Mouse (Mus musculus): Measurements from ENCODE around the gene Spsb4. TPM values are rescaled to one million over a fixed set of nuclear protein-coding genes. Genes with fewer than 3 reads are reported as not detected.
"Not testable (repeated sequence)": the region's sequence is repeated elsewhere in the genome, so short reads cannot be mapped to it uniquely, and the experiment has no call there.

Spsb4 gene
- total RNA-seq, 2 experiments from 2014 or later: 5.6 to 10.5 TPM

DNA sequence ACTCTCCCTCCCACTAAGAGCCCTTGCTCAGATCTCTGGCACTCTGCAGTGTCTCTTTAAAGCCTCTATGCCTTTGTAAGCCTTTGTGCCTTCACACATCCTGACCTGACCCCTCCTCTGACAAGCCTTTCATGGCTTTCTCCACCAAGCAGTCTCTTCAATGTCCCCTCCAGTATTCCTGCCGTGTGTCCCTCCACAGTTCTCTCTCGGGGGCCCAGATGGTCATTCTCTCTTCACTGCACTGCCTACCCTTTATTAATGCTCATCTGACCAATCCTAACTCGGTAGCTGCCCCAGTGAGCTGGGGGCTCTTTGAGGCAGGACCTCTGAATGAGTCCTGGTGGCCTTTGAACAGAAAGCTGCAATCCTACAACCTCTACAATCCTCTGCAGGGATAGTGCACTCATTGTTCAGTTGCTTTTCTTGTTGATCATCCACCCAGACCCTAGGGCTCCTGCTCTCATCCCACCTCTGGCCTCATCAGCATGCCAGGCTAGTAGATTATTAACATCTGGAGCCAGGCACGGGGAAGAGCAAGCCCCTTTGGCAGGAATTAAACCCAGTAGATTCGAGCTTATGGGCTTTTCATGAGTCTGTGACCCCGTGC is 60.5 kb downstream of the Spsb4 start:
- intact Hi-C loops (cut with DNase I): no loop called here
- DNase-seq (ENCODE audit: low spot score): no peak

DNA sequence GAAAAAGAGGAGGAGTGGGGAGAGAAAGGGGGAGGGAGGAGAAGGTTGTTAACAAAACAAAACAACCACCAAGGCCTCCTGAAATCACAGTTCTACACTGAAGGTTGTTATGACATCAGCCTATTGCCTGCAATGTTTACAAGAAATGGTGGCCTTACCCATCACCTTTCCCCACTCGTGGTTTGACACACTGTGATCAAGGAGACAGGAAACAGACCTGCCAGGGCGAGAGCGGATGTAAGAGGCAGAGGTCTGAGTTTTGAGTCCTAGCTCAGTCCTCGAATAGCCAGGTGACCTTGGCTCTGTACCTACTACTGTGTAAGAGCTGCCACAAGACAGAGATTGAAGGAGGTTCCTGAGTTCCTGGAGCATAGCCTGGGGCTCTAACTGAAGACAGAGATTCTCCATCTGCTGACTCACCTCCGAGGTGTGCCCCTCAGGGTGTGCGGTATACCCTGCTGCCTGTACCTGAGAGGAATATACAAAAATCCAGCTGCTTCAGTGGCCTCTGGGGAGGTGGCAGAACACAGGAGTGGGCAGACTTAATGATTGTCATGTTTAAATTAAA is 61.3 kb downstream of the Spsb4 start:
- intact Hi-C loops (cut with DNase I): no loop called here
- DNase-seq (ENCODE audit: low spot score): no peak

DNA sequence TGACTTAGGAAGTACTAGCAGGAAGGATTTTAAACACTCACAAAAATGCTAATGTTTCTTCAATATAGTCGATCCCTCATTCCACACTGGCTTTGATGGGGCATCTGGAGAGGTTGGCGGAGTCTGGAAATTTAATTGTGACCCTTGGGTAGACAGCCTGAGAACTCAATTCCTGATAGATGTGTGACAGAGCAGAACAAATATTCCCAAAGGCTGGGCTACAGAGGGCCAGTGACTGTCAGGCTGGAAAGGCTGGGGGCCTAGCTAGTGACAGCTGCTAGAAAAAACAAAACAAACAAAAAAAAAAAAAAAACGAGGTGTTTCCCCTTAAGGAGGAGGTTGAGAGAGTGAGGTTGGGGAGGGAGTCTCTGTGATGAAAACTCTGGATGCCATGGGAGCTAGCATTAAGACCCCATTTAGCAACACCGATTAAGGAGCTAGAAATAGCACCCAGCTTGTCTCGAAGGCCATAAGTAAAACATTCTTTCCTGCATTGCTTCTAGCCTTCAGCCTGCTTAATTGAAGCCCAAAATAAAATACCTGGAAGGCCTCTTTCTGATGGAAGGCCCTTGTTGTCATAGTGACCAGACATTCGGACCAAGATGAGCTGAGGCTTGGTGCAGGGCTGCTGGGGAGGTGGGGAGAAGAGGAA is 61.9 kb downstream of the Spsb4 start:
- DNase-seq (ENCODE audit: low spot score): no peak

DNA sequence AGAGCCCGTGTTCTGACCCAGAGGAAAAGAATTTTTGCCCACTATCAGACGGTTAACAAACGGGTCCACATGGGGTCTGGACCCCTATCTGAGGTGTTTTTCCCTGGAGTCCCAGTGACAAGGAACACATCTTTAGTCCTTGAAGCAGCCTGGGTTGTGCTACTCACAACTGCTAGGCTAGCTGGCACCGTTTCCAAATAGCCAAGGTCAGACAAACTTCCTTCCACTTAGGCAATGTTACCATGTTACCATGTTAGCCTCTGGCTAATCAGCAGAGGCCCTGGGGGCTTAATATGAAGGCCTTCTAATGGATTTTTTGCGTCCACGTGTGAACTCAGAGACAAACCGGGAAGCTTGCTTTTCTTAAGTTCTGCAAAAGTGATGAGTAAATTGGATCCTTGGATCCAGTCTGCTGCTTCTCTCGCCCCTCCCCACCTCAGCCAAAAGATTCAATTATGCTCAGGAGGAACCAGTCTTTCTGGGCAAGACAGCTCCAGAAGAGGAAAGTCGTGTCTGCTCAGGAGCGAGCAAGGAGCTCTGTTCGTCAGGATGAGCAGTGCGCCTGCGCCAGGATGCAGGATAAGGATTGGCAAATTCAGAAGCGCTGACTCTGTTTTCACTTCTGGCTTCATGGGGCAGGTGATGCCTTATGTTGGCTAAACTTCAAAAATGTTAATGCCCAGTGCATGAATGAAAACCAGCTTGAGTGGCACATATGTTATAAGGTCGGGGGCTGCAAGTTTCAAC is 64.4 kb downstream of the Spsb4 start:
- DNase-seq (ENCODE audit: low spot score): no peak

More for the DNA sequence above, 61.9 kb downstream of the Spsb4 start:
- intact Hi-C loops (cut with DNase I): no loop called here

DNA sequence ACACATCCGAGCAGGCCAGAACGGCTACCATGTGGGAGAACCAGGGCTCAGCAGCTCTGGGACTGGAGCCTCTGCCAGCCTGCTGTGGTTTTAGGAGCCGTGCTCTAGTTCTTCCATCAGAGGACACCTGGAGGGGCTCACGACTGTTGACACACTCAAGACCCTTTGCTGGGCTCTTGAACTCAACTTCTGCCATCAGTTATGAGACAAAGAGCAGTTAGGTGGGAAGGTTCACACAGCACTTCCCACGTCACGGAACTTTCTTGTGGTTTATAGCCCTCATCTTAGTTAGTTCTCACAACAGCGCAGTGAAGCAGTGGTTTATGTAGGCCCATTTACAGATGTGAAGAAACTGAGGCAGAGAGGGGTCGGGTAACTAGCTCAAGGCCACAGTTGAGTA is 65.2 kb downstream of the Spsb4 start:
- intact Hi-C loops (cut with DNase I): no loop called here
- no peak for DNase-seq (ENCODE audit: low spot score)

More for the DNA sequence above, 64.4 kb downstream of the Spsb4 start:
- intact Hi-C loops (cut with DNase I): no loop called here

DNA sequence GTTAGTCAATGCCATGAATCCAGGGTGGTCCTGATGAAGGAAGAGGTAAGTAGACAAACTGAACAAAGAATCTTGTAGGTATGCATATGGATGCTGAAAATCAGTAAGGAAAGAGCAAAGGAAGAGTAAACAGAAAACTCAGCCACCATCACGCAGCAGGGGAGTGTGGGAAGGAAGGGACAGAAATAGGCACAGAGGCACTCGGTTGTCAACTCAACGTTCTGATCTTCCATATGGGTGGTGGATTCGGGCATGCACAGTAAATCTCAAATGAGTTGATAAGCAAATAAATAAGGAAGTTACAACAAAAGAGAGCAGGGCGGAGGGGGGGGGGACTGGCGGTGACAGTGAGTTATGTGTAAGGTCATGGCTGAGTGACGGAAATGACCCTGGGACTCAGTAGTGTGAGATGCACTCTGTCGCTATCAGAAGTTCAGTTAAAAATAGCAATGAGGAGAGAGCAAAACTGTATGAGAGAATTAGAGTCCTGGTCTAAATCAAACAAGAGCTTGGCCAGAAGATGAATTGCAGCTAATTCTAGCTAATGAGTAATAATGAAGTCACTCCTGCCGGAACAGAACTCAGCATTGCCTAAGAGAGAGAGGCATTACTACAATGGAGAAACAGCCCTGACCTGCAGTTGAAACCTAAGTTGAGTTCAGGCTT is 66.2 kb downstream of the Spsb4 start:
- intact Hi-C loops (cut with DNase I): no loop called here

DNA sequence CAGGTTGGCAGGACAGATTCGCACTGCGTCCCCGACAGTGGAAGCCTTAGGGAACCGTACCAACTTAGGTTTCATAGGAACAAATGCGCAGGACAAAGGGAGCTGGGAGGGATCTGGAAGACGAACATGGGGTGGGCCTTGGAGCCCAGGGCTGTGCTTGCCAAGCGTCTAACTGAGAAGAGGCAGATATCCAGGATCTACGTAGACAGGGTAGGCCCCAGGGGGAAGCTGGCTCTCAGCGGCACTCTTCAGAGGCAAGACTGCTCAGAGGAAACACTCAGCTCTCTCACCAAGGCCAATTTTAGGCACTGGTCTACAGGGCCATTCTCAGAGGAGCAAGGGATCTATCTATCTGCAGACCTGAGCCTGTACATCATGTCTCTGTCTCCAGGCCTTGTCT is 69.1 kb downstream of the Spsb4 start:
- intact Hi-C loops (cut with DNase I): no loop called here
- no peak for DNase-seq (ENCODE audit: low spot score)

More for the DNA sequence above, 66.2 kb downstream of the Spsb4 start:
- no peak for DNase-seq (ENCODE audit: low spot score)

DNA sequence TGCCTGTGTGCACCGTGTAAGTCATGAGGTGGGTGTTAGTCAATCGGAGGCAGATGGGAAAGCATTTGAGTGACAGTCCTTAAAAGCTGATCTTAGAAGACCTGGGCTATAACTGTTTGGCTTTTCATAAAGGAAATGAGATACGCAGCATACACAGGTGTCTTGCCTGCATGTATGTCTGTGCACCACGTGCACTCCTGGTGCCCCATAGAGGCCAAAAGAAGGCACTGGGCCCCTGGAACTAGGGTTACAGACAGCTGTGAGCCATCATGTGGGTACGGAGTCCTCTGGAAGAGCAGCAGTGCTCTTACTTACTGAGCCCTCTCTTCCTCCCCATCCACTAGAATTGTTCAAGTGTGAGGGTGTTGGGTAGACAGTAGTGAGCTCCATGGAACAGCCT is 70.1 kb downstream of the Spsb4 start:
- intact Hi-C loops (cut with DNase I): no loop called here
- DNase-seq (ENCODE audit: low spot score): no peak

DNA sequence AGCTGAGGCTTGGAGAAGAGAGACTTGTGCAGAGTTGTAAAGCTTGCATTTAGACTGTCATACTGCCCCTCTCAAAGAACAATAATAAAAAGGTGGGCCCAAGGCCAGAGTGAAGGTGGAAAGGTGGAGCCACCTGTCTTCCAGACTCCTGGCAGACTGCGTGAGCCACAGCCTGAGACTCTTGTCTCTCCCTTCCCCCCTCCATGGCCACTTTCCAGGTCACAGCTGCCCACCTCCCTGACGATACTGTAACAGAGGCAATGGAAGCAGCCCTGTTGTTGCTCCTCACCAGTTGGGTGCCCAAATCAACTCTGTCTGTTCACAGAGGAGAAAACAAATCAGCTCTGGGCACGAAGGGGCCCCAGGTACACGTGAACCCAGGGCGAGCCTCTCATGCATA is 71.5 kb downstream of the Spsb4 start:
- DNase-seq (ENCODE audit: low spot score): no peak
- intact Hi-C loops (cut with DNase I): no loop called here

DNA sequence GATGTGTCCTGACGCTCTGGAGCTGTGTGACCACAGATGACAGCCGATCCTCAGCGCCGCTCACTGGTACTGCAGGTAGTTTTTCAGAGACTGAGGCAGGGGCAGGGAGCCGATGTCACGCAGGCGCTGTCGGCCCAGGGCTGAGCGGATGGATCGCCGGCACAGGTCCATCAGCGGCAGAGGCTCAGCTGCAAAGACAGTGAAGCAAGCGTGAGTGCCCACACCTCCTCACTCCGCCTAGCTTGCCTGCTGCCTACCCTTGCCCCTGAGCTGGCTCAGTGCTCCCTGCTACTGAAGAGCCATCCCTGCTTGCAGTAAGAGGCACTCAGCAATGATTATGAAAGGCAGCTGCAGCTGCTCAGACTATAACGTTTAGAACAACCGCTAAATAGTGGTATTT is 74.1 kb downstream of the Spsb4 start:
- intact Hi-C loops (cut with DNase I): no loop called here
- no peak for DNase-seq (ENCODE audit: low spot score)

DNA sequence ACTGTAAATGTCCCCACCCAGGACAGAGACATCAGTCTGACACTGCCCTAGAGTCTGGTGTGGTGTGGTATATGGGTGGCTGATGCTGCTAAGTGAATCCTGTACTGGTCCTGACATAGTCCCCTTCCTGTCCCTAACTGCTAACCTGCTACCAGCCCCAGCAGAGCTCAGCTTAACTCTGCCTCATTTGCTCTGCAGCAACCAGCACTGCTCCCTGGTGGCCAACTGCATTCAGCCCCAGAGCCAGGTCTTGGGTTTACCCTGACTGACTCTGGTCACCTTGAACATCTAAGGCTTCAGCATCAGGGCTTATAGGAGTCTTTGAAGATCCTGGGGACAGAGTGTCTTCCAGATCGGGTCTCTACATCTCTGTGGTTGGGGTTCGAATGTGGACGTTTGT is 75.7 kb downstream of the Spsb4 start:
- intact Hi-C loops (cut with DNase I): no loop called here

DNA sequence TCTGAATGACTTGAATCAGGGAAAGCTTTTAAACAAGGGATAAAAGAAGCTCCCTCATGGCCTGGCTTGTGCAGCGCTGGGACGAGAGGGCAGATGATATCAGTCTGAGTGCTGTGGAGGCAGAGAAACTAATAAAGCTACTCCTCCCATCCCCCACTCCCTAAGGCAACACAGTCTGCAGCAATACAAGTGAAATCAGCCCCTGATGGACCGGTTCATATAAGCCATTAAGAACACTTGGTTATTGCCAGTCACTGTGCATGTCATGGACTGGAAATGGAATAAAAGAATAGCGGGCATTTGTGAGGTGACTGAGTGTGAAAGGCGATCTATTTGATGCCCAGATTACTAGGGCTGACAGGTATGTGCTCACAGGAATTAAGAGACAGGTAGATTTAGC is 79.8 kb downstream of the Spsb4 start:
- DNase-seq (ENCODE audit: low spot score): no peak
- intact Hi-C loops (cut with DNase I): no loop called here

More for the DNA sequence above, 75.7 kb downstream of the Spsb4 start:
- DNase-seq (ENCODE audit: low spot score): no peak

DNA sequence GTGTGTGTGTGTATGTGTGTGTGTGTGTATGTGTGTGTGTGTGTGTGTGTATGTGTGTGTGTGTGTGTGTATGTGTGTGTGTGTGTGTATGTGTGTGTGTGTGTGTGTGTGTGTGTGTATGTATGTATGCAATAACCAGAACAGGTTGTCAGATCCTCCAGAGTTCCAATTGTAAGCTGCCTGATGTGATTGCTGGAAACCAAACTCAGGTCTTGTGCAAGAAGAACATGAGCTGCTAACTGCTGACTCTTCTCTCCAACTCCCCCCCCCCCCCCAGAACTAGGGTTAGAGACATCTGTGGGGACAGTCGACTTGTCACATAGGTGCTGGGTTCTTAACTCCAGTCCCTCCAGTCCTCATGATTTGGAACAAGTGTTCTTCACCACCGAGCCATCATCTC is 82.2 kb downstream of the Spsb4 start:
- intact Hi-C loops (cut with DNase I); DNase-seq (ENCODE audit: low spot score): not testable (repeated sequence)

DNA sequence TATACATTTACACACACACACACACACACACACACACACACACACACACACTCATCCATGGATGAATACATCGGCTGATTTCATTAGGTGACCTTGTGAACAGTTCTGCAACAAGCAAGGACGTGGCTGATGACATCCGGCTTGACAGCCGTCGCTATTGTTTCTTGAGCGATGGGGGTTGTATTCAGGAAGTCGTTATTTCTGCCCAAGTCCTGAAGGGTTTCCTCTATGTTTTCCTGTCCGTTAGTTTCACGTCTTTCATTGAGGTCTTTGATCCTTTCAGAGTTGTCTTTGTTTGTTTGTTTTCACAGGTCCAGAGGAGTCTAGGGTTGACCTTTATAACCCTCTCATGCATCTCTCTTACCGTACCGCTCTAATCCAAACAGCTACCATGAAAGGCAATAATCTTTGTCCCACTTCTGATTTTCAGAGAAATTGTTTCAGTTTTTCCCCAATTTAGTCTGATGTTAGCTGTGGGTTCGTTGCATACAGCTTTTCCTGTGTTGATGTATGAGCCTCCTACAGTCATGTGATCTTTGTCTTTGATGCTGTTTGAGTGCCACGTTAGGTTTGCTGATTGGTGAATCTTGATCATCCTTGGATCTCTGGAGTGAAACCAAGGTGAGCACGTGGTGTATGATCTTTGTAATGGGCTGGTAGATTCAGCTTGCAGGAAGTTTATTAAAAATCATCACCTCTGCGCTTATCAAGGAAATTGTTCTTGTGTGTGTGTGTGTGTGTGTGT is 82.9 kb downstream of the Spsb4 start:
- DNase-seq (ENCODE audit: low spot score): no peak

DNA sequence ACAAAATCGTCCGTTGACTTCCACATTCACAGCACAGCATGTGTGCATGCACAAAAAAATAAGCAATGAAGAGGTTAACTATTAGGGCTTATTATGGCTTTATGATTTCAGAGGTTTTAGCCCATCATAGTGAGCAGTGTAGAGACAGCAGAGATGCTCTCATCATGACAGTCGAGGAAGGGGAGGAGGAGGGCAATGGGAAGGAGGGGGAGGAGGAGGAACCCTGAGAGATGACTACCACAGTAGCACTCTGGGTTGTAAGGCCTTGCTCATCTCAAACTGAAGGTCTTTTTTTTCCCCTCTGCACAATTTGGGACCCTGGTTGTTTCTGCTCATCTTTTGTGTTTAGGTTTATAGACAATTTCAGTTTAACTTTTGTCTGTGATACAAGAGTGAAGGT is 83.8 kb downstream of the Spsb4 start:
- intact Hi-C loops (cut with DNase I): no loop called here

More for the DNA sequence above, 82.9 kb downstream of the Spsb4 start:
- intact Hi-C loops (cut with DNase I): no loop called here

DNA sequence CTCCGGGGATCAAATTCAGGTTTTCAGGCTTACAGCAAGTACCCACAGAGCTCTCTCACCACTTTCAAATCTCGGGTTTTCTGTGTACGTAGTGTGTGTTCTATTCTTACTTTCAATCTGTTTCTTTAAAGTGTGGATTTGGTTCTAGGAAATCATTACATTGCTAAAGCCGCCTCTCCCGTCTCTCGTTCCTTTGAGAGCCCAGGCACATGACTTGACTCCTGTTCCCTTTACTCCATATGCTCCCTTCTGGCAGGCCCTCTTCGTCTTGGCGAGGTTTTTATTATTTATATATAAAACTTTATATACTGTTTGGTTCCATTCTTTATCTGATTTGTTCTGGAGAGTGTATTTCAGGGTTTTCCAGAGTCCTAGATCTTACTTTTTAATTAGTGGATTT is 85.9 kb downstream of the Spsb4 start:
- intact Hi-C loops (cut with DNase I): no loop called here
- no peak for DNase-seq (ENCODE audit: low spot score)

More for the DNA sequence above, 83.8 kb downstream of the Spsb4 start:
- no peak for DNase-seq (ENCODE audit: low spot score)

DNA sequence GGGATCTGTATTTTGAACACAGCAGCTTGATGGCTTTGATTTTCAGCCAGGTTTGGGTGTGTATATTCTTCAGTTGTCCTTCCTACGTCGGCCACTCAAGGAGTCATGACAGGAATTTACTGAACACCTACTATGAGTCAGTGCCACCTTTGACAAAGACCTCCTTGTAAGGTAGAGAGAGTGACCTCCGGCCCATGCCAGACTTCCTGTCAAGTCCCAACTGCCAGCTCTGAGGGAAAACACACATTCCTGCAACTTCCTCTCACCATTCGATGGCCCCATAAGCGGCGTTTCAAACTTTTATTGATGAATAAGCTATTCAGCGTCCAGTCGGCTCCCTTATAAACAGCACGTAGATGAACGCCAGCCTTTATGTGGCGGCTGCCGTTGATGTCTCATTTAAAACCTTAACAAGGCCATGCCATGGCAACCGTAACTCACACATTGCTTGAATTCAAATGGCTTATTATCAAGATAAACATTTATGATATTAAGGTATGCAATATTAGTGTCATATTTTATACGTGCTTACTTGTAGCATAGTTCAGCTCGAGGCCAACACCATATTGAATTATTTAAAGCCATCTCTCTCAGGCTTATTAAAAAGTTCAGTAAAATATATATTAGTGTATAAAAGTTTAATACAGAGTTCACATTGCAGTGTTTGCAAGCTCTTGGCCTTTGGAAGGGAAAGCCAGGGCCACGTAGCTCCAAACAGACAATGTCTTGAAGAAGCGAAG is 94.9 kb downstream of the Spsb4 start:
- intact Hi-C loops (cut with DNase I): no loop called here
- DNase-seq (ENCODE audit: low spot score): no peak

DNA sequence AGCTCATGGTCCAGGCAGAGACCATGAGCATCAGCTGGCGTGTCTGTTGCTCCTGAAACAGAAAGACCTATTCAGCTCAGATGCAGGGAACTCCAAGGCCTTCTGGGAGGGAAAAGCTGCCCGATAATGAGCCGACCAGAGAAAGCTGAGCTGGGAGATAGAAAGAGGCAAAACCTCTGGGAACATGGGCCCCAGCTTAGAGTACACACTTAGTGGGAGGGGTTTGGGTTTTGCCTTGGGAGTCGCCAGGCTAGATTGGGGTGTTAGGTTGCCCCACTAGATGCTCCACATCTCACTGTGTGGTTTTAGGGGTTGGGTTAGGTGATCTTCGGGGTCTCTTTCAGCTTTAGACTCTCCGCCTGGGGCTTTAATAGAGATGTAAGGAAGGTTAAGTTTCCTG is 95.5 kb downstream of the Spsb4 start:
- no peak for DNase-seq (ENCODE audit: low spot score)
- intact Hi-C loops (cut with DNase I): no loop called here

Measured in heart, postnatal 25 days (tissue).